Mouse (Mus musculus) yolk sac, embryonic 10.5 days (tissue): ENCODE measurements around the gene Unc13b.
A peak's percentile ranks its signal among the peaks of the same experiment; 100 is the strongest.
"Not testable (repeated sequence)": the region's sequence is repeated elsewhere in the genome, so short reads cannot be mapped to it uniquely, and the experiment has no call there.

Experiments used
- DNase-seq: peaks from one replicate; pipeline ENCODE4 v3.0.0-alpha.2; 2017; ENCODE audit warnings: low spot score

Gene Unc13b

DNA sequence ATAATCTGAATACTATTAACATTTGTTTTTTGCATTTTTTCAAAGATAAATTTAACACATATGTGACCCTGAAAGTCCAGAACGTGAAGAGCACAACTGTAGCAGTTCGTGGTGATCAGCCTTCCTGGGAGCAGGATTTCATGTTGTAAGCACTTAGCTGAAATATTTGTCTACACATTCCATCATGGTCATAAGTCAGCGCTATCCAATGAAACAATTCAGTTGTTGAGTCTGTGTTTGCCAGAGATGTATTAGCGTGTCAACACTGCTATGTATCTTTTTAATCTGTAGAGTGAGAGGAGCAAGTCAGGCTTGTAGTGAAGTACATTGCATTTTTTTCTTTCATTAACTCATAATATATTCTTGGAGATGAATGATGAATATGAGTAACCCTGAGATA is 32.4 kb downstream of the Unc13b start:
- DNase-seq = no peak

DNA sequence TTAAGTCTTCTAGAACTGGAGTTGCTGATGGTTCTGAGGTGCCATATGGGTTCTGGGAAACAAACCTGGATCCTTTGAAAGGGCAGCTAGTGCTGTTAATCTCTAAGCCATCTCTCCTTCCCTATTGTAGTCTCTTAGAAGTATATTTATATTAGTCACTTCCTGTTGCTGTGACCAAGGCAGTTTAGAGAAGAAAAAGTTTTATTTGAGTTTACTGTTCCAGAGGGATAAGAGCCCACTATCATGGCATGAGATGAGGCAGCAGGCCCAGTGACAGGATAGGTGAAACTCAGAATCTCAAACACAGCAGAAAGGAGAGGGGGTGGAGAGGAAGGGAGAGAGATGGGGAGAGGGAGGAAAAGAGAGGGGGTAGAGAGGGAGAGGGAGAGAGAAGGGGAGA is 54.7 kb downstream of the Unc13b start:
- DNase-seq = no peak

DNA sequence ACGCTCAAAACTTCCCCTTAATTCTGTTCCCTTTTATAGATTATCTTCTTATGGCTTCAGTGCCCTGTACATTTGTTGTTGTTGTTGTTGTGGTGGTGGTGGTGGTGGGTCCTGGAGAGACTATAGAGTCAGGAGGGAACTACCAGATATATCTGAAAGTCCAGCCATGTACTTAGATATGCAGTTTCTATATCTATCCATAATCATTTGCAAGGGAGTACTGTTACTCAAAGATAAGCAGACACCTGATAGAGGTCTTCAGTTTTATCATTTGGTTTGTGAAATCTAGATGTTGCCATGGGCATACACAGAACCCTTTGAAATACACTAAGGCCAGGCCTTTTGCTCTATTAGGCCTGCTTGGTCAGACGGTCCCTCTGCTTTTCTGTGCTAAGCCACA is 55.8 kb downstream of the Unc13b start:
- DNase-seq = no peak

DNA sequence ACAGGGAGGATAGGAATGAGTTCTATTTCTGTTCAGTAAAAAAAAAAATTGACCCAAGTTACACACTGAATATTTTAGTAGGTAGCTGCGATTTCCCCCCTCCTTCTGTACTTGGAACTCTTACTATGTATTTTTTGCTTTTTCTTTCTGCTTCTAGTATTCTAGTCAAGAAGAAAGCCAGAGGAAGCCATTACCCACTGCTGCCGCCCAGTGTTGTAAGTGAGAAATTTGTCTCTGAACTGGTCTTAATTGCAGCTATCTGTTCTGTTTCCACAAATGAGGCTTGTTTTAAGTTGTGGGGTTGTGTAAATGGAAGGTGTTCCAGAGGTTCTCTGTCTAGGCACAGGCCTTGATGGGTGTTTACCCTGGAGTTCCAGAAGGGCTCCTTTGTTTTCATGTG is 56.2 kb downstream of the Unc13b start:
- peak; percentile 11 for DNase-seq

DNA sequence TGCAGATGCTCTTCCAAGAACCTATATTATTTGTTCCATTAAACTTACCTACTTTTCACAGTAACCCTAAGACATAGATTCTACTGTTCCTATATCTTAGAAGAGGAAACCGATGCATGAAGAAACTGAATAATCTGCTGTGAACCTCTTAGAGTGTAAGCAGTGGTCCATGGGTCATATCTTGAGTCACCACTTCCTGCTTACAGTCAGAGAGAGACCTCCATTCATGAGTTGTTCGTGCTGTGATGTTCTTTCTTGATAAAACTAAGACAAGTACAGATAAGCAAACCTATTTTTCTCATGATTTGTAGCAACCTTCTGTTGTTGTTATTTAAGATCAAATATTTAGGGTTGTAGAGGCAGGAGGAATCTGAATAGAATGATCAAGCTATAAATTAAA is 57.5 kb downstream of the Unc13b start:
- DNase-seq = no peak

DNA sequence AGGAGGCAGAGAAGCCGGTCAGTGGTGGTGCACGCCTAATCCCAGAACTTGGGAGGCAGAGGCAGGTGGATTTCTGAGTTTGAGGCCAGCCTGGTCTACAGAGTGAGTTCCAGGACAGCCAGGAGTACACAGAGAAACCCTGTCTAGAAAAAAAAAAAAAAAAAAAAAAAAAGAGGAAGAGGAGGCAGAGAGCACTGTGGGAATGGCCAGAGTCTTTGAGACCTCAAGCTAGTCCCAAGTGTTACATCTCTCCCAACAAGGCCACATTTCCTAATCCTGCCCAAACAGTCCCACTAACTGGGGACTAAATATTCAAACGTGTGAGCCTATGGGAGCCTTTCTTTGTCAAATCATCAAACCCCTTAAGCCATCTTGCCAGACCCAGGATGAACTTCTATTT is 71.0 kb downstream of the Unc13b start:
- DNase-seq = no peak

DNA sequence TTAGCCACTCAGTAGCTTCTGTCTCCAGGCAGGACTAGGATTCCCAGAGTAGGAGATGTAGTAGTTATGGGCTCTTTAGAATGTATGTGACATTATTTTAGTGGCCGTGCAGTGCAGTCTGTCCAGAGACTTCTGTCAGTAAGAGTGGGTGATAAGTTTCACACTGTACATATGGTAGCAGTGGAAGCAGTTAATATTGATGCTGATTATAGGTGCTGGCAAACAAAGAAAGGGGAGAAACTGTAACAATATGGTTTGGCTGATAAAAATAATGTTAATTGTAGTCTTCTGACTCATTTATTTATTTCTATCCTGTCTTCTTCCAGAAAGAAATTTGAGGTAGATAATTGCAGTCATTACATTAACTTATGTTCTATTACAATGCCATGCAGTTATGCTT is 83.9 kb downstream of the Unc13b start:
- no peak for DNase-seq

DNA sequence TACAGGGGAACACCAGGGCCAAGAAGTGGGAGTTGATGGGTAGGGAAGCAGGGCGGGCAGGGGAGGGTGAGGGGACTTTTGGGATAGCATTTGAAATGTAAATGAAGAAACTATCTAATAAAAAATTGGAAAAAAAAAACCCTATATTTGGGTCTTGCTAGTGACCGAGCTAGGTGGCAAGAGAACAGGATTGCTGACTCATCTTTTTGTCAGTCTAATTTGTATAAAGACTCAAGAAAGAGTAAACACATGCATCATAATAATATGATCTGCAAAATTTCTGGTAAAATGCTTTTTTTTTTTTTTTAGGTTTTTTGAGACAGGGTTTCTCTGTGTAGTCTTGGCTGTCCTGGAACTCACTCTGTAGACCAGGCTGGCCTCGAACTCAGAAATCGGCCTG is 93.7 kb downstream of the Unc13b start:
- not testable (repeated sequence) for DNase-seq

DNA sequence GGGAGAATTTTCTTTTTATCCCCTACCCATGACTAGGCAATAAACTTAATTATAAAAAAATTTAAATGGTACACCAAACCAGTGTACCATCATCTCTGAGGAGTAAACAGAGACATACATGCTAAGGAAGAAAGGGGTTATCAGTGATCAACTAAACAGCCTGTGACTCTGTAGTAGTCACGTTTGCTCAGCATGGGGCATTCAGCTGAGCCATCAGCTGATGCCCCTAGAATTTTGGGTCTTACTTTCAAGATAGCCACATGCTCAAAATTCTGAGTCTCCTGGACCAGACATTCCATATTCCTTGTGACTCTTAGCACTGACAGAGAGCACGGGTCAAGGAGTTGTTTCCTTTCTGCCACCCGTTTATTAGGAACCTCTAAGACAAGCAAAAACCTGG is 101.3 kb downstream of the Unc13b start:
- DNase-seq = no peak

DNA sequence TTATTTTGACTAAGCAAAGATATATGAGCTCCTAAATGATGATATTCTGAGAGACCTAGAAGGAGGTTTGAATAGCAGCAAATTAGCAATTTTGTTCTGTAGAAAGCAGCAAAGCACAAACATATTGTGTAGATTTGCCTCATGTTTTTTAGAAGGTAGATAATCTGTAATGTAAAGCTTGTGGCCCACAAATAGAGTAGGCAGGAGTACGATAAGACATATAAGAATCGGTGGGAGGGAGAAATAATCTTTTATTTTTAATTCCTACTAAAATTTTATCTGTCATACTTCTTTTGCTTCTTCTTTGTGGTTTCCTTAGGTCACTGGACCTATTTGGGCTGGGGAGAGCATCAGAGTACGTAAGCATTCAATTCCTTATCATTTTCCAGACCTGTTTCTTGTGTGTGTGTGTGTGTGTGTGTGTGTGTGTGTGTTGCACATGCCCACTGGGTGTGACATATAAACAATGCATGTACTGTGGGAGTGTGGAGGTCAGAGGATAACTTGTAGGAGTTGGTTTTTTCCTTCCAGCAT is 102.4 kb downstream of the Unc13b start:
- no peak for DNase-seq

DNA sequence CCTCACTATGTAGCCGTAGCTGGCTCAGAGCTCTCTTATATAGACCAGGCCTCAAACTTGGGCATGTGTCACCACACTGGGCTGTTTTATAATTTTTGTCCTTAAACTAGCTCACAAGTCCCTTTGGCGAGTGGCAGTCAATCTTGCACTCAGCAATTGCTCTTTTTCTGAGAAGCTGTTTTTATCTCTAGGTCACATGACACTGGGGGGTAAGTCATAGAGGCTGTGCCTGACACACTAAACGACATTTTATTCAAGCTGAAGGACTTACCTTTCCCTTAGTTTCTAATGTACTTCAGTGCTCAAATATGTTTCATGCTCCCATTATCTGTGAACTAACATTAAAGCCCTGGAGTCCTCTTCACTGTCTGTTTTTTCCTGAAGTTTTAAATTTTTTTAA is 104.5 kb downstream of the Unc13b start:
- DNase-seq = no peak

DNA sequence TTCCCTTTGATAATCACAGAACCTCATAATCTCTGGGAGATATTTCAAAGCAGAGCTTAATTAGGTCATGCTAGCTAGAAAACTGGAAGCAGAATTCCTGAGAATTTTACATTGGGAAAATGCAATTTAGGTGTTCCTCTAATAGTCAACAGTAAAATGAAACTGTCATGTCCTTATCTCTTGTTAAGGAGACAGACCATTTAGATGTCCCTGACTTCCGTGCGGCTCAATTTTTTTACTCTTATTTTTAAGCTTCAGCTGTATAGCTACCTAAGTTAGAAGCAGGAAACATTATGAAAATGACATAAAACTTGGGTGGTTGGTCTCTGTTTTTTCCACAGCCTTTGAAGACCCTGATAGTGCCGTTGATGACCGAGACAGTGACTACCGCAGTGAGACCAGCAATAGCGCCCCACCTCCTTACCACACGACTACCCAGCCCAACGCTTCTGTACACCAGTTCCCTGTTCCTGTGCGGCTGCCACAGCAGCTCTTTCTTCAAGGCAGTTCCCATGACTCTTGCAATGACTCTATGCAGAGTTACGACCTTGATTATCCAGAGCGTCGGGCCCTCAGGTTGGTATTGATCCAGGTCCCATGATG is 106.8 kb downstream of the Unc13b start:
- DNase-seq = no peak

DNA sequence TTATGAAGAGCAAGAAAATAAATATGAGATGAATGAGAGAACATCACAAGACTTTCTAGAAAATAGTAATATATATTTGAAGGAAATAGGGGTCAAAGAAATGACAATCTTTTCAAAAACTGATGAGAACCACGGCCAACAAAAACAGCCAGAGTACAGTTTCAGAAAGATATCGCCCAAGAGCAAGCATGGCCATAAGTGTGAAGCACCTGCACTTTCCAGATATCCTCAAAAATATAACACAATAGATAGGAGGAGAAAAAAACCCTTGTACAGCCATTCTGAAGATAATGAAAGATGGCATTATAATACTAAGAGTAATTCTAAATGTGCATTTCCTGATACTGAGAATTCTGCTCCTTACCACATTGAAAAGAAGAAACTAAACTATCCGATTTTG is 111.3 kb downstream of the Unc13b start:
- no peak for DNase-seq

DNA sequence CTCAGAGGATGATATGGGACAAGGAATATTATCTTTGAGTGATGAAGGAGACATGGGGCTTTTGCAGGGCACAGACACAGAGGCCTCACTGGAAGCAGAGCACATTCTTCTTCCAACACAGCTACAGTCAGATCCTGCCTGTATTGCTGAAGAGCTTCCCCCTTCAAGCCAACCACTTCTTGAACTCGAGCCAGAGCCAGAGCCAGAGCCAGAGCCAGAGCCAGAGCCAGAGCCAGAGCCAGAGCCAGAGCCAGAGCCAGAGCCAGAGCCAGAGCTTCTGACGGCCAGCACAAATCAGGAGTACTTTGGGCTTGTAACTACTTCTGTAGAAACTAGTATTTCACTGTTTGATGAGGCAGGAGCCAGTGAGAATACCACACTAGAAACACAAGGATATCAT is 118.4 kb downstream of the Unc13b start:
- no peak for DNase-seq

DNA sequence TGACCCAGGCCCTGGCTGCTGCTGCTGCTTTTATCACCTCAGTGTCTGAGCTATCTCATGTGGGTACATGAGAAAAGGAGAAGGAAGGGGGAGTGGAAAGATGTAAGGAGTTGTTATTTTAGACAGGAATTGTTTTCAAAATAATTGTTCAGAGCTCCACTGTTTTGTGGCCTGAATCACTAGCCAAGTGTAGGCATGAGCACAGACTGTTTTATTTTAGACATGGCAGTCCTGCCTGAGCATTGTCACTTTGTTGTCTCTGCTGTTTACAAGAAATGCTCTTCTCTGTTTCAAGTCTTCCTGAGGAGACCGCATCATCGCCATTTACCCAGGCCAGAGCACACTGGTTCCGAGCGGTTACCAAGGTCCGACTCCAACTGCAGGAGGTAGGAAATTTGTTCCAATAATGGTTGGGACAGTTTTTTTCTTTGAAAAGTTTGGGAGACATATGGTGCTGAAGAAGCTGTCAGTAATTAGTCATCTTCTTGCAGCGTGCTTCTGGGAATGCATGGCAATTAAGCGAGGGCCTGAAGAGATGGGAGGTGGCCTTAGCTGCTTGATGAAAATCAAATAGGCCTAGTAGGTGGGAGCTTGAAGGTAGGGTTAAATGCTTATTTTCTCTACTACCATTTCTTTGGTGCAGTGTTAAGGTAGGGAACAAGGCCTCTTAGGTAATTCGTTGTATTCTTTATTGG is 123.9 kb downstream of the Unc13b start:
- DNase-seq = no peak

DNA sequence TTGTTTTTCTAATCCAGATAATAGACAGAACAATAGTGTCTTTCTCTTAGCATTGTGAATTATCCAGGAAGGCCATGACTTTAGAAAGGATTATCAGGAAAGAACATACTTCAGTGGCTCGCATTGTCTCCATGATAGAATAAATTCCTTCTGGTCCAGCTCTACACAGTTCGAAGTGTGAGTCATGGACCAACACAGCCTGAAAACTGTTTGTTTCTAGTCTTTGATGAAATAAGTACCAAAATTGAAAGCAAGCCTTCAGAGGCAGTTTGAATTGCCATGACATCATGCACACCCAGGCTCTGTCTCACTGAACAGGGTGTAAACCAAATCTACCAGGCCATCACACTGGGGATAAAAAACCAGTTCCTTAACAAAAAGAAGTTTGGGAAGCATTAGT is 128.7 kb downstream of the Unc13b start:
- DNase-seq = no peak

DNA sequence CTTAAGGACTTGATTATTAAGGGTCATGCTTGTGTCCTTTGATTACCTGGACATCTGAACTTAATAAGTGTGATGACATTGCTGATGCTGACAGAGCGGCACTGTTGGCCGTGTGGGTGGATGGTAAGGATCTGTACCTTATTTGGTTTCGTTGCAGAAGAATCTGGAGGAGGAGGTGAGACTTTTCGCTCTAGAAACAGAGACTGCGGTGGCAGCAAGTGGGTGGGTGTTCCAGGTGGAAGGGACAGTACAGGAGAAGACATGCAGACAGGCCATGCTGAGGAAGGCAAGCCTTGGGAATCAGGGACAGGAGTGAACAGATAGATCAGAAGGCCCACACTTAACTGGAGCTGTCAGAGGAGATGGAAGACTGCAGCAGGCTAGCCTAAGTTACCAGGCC is 130.6 kb downstream of the Unc13b start:
- DNase-seq = no peak

DNA sequence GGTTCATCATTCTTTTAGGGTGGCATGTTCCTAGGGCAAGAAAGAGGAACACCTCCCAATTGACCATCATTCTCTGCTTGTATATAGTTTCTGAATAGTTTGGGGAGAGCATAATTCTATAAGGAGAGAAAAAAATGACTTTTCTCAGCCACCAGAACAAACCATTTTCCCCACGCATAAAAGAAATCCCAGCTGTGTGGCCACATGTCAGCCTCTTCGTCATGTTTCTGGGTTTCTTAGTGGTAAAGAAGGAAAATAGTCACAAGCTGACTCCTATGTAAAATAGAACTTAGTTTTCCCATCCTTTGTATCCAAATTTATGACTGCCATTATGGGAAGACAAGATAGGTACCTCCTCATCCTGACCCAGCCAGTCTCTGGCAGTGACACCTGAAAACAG is 146.2 kb downstream of the Unc13b start:
- DNase-seq = no peak

DNA sequence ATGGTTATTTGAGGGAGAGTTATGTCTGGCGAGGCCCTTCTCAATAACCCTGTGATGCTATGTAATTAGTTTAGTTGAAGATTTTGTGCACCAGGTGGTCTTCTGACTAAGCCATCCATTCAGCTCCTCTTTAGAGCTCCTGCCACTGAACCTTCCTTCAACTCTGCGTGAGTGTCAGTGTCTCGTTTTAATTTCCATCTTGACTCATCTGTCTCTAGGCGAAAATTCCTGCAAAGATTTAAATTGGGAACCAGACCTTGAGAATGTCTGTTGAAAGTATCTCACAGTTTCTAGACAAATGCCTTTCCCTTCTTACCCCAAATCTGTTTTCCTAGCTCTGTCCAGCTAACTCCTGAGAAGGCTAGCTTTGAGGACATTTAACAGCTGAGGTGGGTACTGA is 146.8 kb downstream of the Unc13b start:
- no peak for DNase-seq

DNA sequence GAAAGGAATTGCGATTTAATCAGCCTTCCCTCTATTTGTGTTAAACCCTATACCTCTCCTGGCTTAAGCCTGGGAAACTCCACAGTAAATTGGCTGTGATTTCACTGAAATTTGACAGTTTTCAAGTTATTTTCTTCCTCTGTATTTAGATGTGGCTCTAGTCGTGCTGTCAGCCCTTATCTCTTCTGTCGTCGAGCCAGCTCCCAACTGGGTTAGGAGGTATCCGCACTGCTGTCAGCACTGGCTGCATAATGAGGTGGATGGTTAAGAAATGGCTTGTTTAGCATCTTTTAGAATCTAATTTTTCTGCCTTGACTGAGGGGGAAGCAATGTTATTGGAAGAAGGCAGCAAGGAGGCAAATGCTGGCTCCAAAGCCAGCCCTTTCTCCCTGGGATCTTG is 148.2 kb downstream of the Unc13b start:
- DNase-seq = no peak

DNA sequence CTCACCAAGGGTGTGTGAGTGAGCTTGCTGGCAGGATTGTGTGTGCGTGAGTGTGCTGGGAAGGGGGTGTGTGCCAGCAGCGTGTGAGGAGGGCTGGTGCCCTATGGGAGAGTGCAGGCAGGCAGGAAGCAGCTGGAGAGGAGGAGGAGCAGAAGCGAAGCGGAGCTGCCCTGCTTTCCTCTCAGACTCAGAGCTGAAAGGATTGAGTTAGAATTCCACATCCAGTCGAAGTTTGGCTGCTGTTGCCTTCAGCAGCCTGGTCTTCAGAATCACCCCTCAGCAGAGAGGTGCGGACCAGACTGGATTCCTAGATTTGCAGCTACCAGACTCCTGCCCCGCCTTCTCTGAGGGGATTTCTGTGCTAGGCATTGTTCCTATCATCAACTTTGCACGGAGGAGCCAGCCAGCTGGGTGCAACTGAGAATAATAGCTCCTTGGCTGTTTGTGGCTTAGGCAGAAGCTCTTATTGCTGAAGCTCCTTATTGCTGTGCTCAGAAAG is 150.4 kb downstream of the Unc13b start:
- peak; percentile 4 for DNase-seq

DNA sequence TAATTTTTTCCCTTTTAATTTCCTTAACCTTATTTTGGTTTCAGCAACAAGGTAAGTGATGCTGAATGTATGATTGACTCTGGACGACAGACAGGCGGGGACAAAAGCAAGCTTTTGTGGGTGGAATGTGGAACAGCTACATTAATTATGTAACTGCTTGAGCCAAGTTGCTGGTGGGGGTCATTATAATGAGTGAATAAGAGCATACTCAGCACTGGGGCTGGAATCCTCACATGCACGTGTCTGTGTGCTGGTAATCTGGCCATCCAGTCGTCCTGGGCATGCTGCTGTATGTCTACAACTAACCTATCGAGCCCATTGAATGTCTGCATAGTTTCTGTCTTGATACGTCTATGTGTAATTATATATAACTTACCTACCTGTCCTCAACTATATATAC is 150.9 kb downstream of the Unc13b start:
- DNase-seq = no peak

DNA sequence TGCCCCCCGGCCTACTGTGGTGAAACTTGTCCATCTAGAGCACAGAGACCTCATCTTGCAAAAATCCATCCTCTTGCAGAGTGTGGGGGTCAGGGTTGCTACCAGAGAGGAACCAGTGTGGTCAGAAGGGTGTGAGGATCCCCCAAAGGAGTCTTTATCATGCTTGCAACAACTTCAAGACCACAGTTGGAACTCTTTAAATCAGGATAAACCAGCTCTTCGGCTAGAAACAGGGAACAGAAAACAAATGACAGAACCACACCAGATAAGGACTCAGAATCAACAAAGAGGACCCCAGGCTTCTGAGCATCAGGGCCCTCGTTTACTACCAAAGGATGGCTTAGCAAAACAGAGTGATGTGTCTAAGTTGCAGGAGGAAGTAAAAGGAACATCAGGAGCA is 157.7 kb downstream of the Unc13b start:
- no peak for DNase-seq

DNA sequence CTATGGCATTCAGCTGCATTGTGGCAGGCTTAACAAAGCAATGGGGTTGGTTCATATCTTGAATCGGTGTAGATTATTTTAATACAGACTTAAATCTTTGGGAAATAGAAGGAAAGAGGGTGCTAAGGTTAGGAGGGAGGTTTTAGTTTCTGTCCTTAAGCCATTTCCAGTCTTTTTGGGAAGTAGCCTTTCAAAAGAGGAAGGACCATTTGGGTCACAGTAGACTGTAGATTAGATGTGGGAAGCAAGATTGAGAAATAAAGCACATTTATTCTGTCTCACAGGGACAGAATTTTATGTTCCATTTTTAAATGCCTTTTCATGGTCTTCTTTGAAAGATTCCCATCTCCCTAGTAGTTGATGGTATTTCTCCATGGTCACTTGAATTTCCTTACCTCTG is 159.2 kb downstream of the Unc13b start:
- DNase-seq = no peak
